Mouse (Mus musculus) frontal cortex, postnatal 14 days (tissue): ENCODE measurements at regions not wholly inside any gene's neighbourhood (a gene's known extent, or its start where the extent isn't known, plus 50 kb on each side); places are given as distances from the start of the nearest gene placed in this dataset.

Source experiments
- DNase-seq, 2 experiments: peaks; one replicate each; pipeline ENCODE4 v3.0.0; 2022; ENCODE audit warnings: low spot score in 2 of 2

- no peak for DNase-seq
Measured at GRCm38 (mm10) chr11:27833736-27834135, 505.9 kb downstream of the Gm6685 start.

- no peak for DNase-seq
Measured at GRCm38 (mm10) chr11:27799826-27800620, 539.6 kb downstream of the Gm6685 start.

GRCm38 (mm10) chr11:27753913-27754218 lies 585.8 kb downstream of the Gm6685 start:
- no peak for DNase-seq

GRCm38 (mm10) chr11:27753212-27753912 lies 586.3 kb downstream of the Gm6685 start:
- DNase-seq = peak; percentile 4 to 10

GRCm38 (mm10) chr11:27726109-27726508 lies 613.6 kb downstream of the Gm6685 start:
- DNase-seq = no peak

- DNase-seq = peak in 1 of 2 experiments; percentile 4
Measured at GRCm38 (mm10) chr11:27721346-27721745, 618.3 kb downstream of the Gm6685 start.

- no peak for DNase-seq
Measured at GRCm38 (mm10) chr11:27672436-27672835, 667.2 kb downstream of the Gm6685 start.
